Mouse (Mus musculus): ENCODE data around the gene Polrmt. TPM values are rescaled to one million over a fixed set of nuclear protein-coding genes. Genes with fewer than 3 reads are reported as not detected.

Polrmt gene
- polyA plus RNA-seq, 1 experiment = 74.7 TPM

GRCm38 (mm10) chr10:79697916-79698315 is 48.5 kb downstream of the Polrmt start:
- TF ChIP-seq POLR2A (IDR thresholded peaks at IDR 0.05; ENCODE audit: borderline replicate concordance, insufficient read depth, low read length) (no peak), CTCF (IDR thresholded peaks at IDR 0.05; ENCODE audit: borderline replicate concordance, insufficient read depth, low read depth, low read length) (no peak)

DNA sequence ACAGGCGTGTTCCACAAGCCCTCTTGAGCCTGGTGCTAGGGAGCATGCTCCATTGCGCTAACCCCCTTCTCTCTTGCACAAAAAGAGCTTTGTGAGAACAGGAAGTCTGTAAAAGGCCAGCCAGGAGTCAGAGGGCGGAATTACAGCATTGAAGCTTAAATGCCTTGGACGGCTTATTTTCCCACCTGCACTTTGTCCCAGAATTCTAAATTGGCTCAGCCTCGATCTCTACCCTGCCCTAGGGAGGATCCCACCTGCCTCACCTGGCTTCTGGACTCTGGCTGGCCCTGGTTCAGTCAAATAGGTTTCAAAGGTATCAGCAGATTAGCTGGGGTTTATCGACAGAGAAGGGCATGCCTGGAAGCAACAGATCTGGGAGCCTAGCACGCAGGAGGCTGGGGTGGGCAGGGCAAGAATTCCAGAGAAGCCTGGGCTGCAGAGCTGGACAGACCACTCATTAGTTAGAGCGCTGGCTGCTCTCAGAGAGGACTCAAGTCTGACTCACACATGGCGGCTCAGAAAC is 50.2 kb downstream of the Polrmt start:
- Histone ChIP-seq H3K4me3 (replicated peaks; ENCODE audit: insufficient read depth, low read depth, low read length) (no peak overlapping the region), H3K27me3 (ENCODE audit: control insufficient read depth, insufficient read depth, low read length) (no peaks in the 10 kb centered on the region), H3K27ac (ENCODE audit: insufficient read depth, low read length) (peak overlapping the region; percentile 67), H3K4me1 (ENCODE audit: control insufficient read depth, insufficient read depth, low read length) (peaks cover 49% of the 10 kb centered on the region)
- TF ChIP-seq POLR2A (IDR thresholded peaks at IDR 0.05; ENCODE audit: borderline replicate concordance, insufficient read depth, low read length) (no peak), CTCF (IDR thresholded peaks at IDR 0.05; ENCODE audit: borderline replicate concordance, insufficient read depth, low read depth, low read length) (no peak)
- WGBS = 33% methylated on average over 9 of the region's 9 CpGs
- no peak for DNase-seq

More at GRCm38 (mm10) chr10:79697916-79698315, 48.5 kb downstream of the Polrmt start:
- Histone ChIP-seq H3K4me1 (ENCODE audit: control insufficient read depth, insufficient read depth, low read length) (peaks cover 49% of the 10 kb centered on the region), H3K4me3 (replicated peaks; ENCODE audit: insufficient read depth, low read depth, low read length) (no peak overlapping the region), H3K27ac (ENCODE audit: insufficient read depth, low read length) (0 out of 2 replicates have a peak overlapping the region, but pooled peaks have one; percentile 31), H3K27me3 (ENCODE audit: control insufficient read depth, insufficient read depth, low read length) (no peaks in the 10 kb centered on the region)
- WGBS = 6% methylated on average over 6 of the region's 6 CpGs
- peak; percentile 90 to 93 for DNase-seq

DNA sequence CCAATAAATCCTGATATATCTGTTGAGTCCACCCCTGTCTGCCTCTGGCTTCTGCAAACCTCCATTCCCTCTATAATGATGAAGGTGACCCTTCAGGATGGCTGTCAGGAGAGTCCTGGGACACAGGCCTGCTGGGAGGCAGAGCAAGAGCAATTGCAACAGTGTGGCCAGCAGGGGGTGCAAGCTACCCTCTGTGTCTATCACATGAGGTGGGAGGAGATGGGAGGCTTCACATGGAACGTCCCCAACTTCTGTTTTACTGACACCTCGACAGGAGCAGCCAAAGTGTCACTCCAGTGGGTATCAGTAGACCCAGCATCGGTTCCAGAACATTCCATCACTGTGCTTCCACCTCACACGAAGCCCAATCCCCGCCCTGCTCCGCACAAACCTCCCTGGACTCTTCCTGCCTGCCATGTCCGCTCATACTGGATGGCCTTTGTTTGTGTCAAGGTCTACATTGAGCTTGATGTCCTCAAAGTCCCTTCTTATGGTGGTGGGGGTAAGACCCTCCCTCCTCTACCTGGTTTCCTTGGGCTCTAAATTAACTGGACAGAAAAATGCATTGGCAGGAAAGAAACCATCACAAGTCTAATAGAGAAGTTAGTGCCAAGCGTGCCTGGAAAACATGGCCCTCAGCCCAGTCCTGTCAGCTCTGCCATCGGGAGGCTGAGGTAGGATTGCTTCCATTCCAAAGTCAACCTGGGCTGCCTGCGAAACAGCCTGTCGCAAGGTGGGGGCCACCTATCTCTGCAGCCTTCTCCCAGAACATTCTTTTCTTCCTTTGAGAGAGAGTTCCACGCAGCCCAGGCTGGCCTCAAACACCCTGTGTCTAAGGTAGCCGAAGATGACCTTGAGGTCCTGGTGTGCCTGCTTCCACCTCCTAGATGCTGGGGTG is 50.9 kb downstream of the Polrmt start:
- Histone ChIP-seq H3K27me3 (ENCODE audit: control insufficient read depth, insufficient read depth, low read length) (no peaks in the 10 kb centered on the region), H3K4me1 (ENCODE audit: control insufficient read depth, insufficient read depth, low read length) (peaks cover 49% of the 10 kb centered on the region), H3K4me3 (replicated peaks; ENCODE audit: insufficient read depth, low read depth, low read length) (no peak overlapping the region), H3K27ac (ENCODE audit: insufficient read depth, low read length) (peak overlapping the region; percentile 67)
- DNase-seq = peak; percentile 81 to 88
- WGBS = 9% methylated on average over 13 of the region's 13 CpGs
- TF ChIP-seq POLR2A (IDR thresholded peaks at IDR 0.05; ENCODE audit: borderline replicate concordance, insufficient read depth, low read length) (no peak), CTCF (IDR thresholded peaks at IDR 0.05; ENCODE audit: borderline replicate concordance, insufficient read depth, low read depth, low read length) (peak; percentile 86)

GRCm38 (mm10) chr10:79694379-79694655 is 52.1 kb downstream of the Polrmt start:
- peaks cover 49% of the 10 kb centered on the region for H3K4me1 ChIP-seq (ENCODE audit: control insufficient read depth, insufficient read depth, low read length)
- no peak for DNase-seq
- no peak overlapping the region for H3K27ac ChIP-seq (ENCODE audit: insufficient read depth, low read length)
- WGBS = 15% methylated on average over 6 of the region's 6 CpGs
- no peaks in the 10 kb centered on the region for H3K27me3 ChIP-seq (ENCODE audit: control insufficient read depth, insufficient read depth, low read length)
- no peak overlapping the region for H3K4me3 ChIP-seq (replicated peaks; ENCODE audit: insufficient read depth, low read depth, low read length)
- TF ChIP-seq POLR2A (IDR thresholded peaks at IDR 0.05; ENCODE audit: borderline replicate concordance, insufficient read depth, low read length) (no peak), CTCF (IDR thresholded peaks at IDR 0.05; ENCODE audit: borderline replicate concordance, insufficient read depth, low read depth, low read length) (no peak)

DNA sequence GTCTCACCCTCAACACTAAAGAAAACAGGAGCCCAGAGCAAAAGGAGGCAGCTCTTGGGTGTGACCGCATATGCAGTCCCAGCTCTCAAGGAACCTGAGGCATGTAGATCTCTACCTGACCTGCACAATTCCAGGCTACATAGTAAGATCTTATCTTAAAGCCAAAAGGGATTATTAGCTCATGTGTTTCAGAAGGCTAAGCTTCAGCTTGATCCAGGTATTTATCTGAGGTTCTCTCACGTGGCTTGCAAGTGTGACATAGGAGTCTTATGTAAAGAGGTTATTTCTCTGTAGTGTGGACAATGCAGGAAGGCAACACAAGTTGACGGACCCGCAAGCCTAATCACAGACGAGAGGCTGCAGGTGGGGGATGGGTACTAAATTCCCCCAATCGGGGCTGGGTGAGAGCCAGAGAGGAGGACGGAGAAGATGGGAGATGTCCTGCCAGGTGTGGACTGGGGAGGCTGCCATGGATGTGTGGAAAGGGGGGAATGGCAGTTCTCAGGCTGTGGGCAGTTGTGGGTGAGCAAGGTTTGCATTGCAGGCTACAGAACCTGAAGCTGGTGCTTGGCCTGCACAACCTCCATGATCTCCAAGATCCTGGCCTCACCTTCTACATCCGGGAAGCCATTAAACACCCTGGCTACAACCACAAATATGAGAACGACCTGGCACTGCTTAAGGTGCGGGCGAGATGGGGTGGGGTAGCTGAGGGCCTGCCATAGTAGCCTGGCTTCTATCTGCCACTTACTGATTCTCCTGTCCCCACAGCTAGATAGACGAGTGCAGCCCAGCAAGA is 52.6 kb downstream of the Polrmt start:
- Histone ChIP-seq H3K4me3 (replicated peaks; ENCODE audit: insufficient read depth, low read depth, low read length) (no peak overlapping the region), H3K27me3 (ENCODE audit: control insufficient read depth, insufficient read depth, low read length) (no peaks in the 10 kb centered on the region), H3K27ac (ENCODE audit: insufficient read depth, low read length) (no peak overlapping the region), H3K4me1 (ENCODE audit: control insufficient read depth, insufficient read depth, low read length) (peaks cover 45% of the 10 kb centered on the region)
- DNase-seq = no peak
- 44% methylated on average over 12 of the region's 12 CpGs for WGBS
- TF ChIP-seq POLR2A (IDR thresholded peaks at IDR 0.05; ENCODE audit: borderline replicate concordance, insufficient read depth, low read length) (no peak), CTCF (IDR thresholded peaks at IDR 0.05; ENCODE audit: borderline replicate concordance, insufficient read depth, low read depth, low read length) (no peak)

DNA sequence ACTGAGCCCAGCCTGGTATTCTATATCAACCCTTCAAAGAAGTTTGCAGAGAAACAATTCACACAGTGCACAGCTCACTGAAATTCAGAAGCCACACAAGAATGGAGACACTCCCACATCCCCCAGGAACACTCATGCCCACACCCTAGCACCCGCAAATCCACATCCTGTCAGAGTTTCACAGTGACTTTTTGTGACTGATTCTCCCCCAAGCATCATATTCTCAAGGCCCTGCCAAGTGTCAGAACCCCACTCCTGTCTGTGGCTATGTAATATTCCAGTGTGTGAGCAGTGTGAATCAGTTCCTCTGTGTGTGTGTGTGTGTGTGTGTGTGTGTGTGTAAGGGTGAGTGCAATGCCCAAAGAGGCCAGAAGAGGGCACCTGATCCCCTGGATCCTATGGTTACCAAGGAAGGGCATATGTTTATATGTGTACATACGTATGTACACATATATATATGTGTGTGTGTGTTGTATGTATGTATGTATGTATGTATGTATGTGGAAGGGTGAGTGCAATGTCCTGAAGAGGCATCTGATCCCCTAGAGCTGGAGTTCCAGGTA is 54.3 kb downstream of the Polrmt start:
- DNase-seq = no peak
- WGBS = 100% methylated on average over 2 of the region's 2 CpGs

GRCm38 (mm10) chr10:79689178-79689577 is 57.2 kb downstream of the Polrmt start:
- H3K4me1 ChIP-seq (ENCODE audit: control insufficient read depth, insufficient read depth, low read length) = peaks cover 12% of the 10 kb centered on the region
- TF ChIP-seq POLR2A (IDR thresholded peaks at IDR 0.05; ENCODE audit: borderline replicate concordance, insufficient read depth, low read length) = no peak
- no peak for TF ChIP-seq CTCF (IDR thresholded peaks at IDR 0.05; ENCODE audit: borderline replicate concordance, insufficient read depth, low read depth, low read length)
- H3K4me3 ChIP-seq (replicated peaks; ENCODE audit: insufficient read depth, low read depth, low read length) = no peak overlapping the region
- H3K27ac ChIP-seq (ENCODE audit: insufficient read depth, low read length) = no peak overlapping the region
- DNase-seq = no peak
- no peaks in the 10 kb centered on the region for H3K27me3 ChIP-seq (ENCODE audit: control insufficient read depth, insufficient read depth, low read length)
- 92% methylated on average over 3 of the region's 3 CpGs for WGBS

More for the DNA sequence above, 54.3 kb downstream of the Polrmt start:
- no peaks in the 10 kb centered on the region for H3K27me3 ChIP-seq (ENCODE audit: control insufficient read depth, insufficient read depth, low read length)
- no peak overlapping the region for H3K27ac ChIP-seq (ENCODE audit: insufficient read depth, low read length)
- no peak overlapping the region for H3K4me3 ChIP-seq (replicated peaks; ENCODE audit: insufficient read depth, low read depth, low read length)
- peaks cover 31% of the 10 kb centered on the region for H3K4me1 ChIP-seq (ENCODE audit: control insufficient read depth, insufficient read depth, low read length)
- TF ChIP-seq CTCF (IDR thresholded peaks at IDR 0.05; ENCODE audit: borderline replicate concordance, insufficient read depth, low read depth, low read length) (peak; percentile 16; the same call in 1 of the 2 replicates), POLR2A (IDR thresholded peaks at IDR 0.05; ENCODE audit: borderline replicate concordance, insufficient read depth, low read length) (no peak)
